Mouse (Mus musculus) limb, embryonic 14.5 days (tissue): ENCODE measurements around the gene Arhgef11. TPM values are rescaled to one million over a fixed set of nuclear protein-coding genes. Genes with fewer than 3 reads are reported as not detected.
"Not testable (repeated sequence)": the region's sequence is repeated elsewhere in the genome, so short reads cannot be mapped to it uniquely, and the experiment has no call there.

ENCODE experiments used
- ATAC-seq: fragments of 200-750 bp; cut with Nextera tagmentation; 2 replicates; pipeline ENCODE4 v1.8.0; 2017; ENCODE audit warnings: low read depth, moderate number of reproducible peaks, moderate TSS enrichment; ENCODE audit not compliant: low FRiP score
- DNase-seq: peaks from one replicate; pipeline ENCODE4 v3.0.0-alpha.2; 2015; ENCODE audit warnings: low spot score
- H3K27ac ChIP-seq: fragments of 300-500 bp; sonication (generic); replicated peaks from 2 replicates; pipeline ENCODE4 v1.5.1; 2014; ENCODE audit warnings: low read depth, mild to moderate bottlenecking, low read length, moderate library complexity, mixed read lengths
- H3K27me3 ChIP-seq: fragments of 300-500 bp; sonication (generic); 2 replicates; pipeline ENCODE4 v1.6.1; 2014; ENCODE audit warnings: low read length, mixed read lengths; ENCODE audit not compliant: control insufficient read depth, insufficient read depth
- H3K36me3 ChIP-seq: fragments of 300-500 bp; sonication (generic); 2 replicates; pipeline ENCODE4 v1.6.1; 2014; ENCODE audit warnings: mild to moderate bottlenecking, low read length, moderate library complexity, mixed read lengths; ENCODE audit not compliant: control insufficient read depth, insufficient read depth
- H3K4me1 ChIP-seq: fragments of 300-500 bp; sonication (generic); 2 replicates; pipeline ENCODE4 v1.6.1; 2014; ENCODE audit warnings: antibody characterized with exemption, low read length, mixed read lengths; ENCODE audit not compliant: control insufficient read depth, insufficient read depth
- H3K4me2 ChIP-seq: fragments of 300-500 bp; sonication (generic); replicated peaks from 2 replicates; pipeline ENCODE4 v1.6.1; 2014; ENCODE audit warnings: low read depth, mild to moderate bottlenecking, low read length, moderate library complexity; ENCODE audit not compliant: severe bottlenecking
- H3K4me3 ChIP-seq: fragments of 300-500 bp; sonication (generic); replicated peaks from 2 replicates; pipeline ENCODE4 v1.5.1; 2014; ENCODE audit warnings: low read length
- H3K9ac ChIP-seq: fragments of 300-500 bp; sonication (generic); 2 replicates; pipeline ENCODE4 v1.6.1; 2014; ENCODE audit warnings: mild to moderate bottlenecking, low read depth, low read length, moderate library complexity; ENCODE audit not compliant: severe bottlenecking
- H3K9me3 ChIP-seq: fragments of 300-500 bp; sonication (generic); 2 replicates; pipeline ENCODE4 v1.6.1; 2016; ENCODE audit warnings: low read length; ENCODE audit not compliant: control insufficient read depth
- POLR2A ChIP-seq: fragments of 200-500 bp; IDR thresholded peaks from 2 replicates; pipeline ENCODE4 v1.8.0; 2012; ENCODE audit warnings: inconsistent platforms, mild to moderate bottlenecking, moderate library complexity, borderline replicate concordance; ENCODE audit not compliant: insufficient read depth, insufficient read length; ENCODE audit errors: extremely low read depth
- WGBS: fragments of 180-500 bp; shearing (Covaris S2); extraction: QIAGEN DNeasy Blood & Tissue Kit; methylation state at CpG from one replicate; pipeline ENCODE4 v1.1.7; 2014; 5-methylcytosine and 5-hydroxymethylcytosine counted together
- polyA plus RNA-seq, 2 experiments: library from polyadenylated mRNA; depleted of rRNA in 1 of 2; stranded (reverse) in 1 of 2; unstranded in 1 of 2; fragments of >200 nt; fragmentation: Nextera tagmentation in 1 of 2; extraction: Ambion mirVana in 1 of 2; gene quantifications; 2 replicates each; pipeline versions ENCODE4 v1.2.1 to v1.2.3; 2012 to 2014

The Arhgef11 gene
- polyA plus RNA-seq (2012; rRNA removed) = 28.2 and 36.4 TPM in 2 replicates
- polyA plus RNA-seq (2014; fragmentation: Nextera tagmentation; extraction: Ambion mirVana) = 16.1 and 19.0 TPM in 2 replicates

DNA sequence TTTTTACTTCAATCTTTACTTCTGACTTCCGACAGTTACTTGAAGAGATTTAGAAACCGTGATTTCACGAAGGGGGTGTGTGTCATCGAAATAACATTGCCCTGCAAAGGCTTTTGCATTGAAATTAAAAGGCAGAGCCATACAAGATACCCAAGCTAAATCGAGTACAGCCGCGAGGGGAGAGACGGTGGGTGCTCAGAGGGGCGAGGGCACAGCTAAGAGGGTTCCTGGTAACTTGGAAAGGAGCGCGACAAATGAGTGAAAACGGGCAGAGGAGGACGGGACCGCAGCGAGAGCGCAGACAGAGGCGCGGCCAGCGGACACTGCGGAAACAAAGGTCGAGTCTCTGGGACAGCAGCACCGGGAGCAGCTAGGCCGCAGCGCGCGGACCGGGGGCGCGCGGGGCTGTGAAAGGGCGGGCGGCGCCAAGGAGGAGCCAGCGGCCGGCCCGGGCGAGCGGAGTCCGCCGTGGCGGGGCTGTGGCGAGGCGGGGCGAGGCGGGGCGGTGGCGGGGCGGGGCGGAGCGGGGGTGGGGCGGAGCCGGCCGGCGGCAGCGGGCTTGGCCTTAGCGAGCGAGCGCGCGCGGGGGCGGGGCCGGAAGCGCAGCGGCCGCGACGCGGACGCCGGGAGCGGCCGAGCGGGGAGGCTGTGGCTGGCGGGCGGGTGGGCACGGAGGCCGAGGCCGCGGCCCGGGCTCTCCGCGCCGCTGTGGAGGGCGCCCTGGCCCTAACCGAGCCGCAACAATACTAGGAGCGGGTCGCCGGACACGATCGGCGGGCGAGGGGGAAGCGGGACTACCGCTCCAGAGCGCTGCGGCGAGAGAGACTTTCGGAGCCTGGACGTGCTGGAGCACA is at the start of gene Arhgef11:
Arhgef11 (plus strand) TSS at position 603 of the 854 bp plus-strand sequence.
- 2% methylated on average over 52 of the region's 101 CpGs for WGBS
- Histone ChIP-seq H3K27ac (peak within 1 kb of the TSS; percentile 93), H3K36me3 (no peaks in the 10 kb centered on the region), H3K4me2 (peak within 1 kb of the TSS; percentile 94), H3K4me1 (peaks cover 34% of the 10 kb centered on the region), H3K9ac (peak within 1 kb of the TSS; percentile 90), H3K27me3 (no peaks in the 10 kb centered on the region), H3K4me3 (peak within 1 kb of the TSS; percentile 81), H3K9me3 (no peaks in the 10 kb centered on the region)
- DNase-seq (peak; percentile 79), ATAC-seq (peak; percentile 93)
- TF ChIP-seq POLR2A = peak; percentile 94; the same call in 1 of the 2 replicates

DNA sequence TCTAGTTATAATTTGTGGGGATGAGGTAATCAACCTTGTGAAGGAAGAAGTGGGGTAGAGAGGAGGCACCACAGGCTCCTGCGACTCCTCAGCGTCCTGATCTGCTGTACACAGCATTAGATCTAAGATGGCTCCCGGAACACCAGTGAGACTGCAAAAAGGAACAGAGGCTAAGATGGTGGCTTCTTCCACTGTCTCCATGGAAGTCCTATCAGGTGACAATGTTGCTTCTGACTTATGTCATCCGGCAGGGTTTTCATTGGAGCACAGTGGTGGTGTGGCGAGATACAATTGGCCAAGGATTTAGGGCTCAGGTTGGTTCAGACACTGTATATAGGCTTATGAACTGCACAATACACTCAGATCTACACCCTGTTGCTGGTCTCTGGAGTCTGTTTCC is 48.7 kb upstream of the Arhgef11 start:
- no peak for DNase-seq
- H3K9ac ChIP-seq = no peak overlapping the region
- no peaks in the 10 kb centered on the region for H3K27me3 ChIP-seq
- no peak overlapping the region for H3K27ac ChIP-seq
- H3K4me3 ChIP-seq = no peak overlapping the region
- WGBS = 94% methylated on average over 5 of the region's 5 CpGs
- no peaks in the 10 kb centered on the region for H3K36me3 ChIP-seq
- no peak for ATAC-seq
- H3K9me3 ChIP-seq = no peaks in the 10 kb centered on the region
- H3K4me1 ChIP-seq = no peaks in the 10 kb centered on the region
- TF ChIP-seq POLR2A = no peak
- no peak overlapping the region for H3K4me2 ChIP-seq

DNA sequence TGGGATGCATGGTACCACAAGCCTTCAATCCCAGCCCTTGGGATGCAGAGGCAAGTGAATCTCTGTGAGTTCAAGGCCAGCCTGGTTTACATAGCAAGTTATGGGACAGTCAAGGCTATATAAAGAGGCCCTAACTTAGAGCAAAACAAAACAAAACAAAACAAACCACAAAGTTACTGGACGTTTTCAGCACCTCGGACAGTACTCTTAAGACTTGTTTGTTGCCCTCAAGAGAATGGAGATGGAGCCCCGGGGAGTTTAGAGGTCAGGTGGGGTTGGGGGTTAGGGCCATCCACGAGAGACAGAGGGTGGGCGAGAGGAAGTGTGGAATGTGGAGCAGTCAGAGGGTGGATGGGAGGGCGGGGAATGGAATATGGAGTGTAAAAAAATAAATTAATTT is 41.6 kb upstream of the Arhgef11 start:
- no peak for TF ChIP-seq POLR2A
- DNase-seq (peak; percentile 23), ATAC-seq (no peak)

DNA sequence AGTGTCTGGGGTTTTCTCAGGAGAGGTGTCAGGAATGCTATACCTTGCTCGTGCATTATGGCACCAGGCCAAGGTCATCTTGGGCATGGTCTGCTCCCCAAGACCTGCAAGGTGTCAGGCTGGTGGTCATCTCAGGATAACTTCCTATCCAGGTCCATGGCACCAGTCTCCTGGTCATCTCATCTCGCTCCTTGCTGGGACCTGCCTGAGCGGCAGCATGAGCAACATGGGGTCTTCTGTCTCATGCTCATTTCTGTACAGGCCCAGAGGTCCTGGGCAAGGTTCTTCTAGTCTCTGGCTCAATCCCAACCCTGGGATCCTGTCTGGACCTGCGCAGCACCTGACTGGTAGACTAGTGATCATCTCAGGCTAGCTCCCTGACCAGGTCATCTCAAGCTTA is 35.1 kb upstream of the Arhgef11 start:
- no peak overlapping the region for H3K9ac ChIP-seq
- 92% methylated on average over 4 of the region's 4 CpGs for WGBS
- no peak for TF ChIP-seq POLR2A
- no peak overlapping the region for H3K4me3 ChIP-seq
- H3K4me1 ChIP-seq = no peaks in the 10 kb centered on the region; the same call in 1 of the 2 replicates
- H3K9me3 ChIP-seq = no peaks in the 10 kb centered on the region
- no peaks in the 10 kb centered on the region for H3K36me3 ChIP-seq
- DNase-seq (no peak), ATAC-seq (no peak)
- H3K4me2 ChIP-seq = no peak overlapping the region
- no peaks in the 10 kb centered on the region for H3K27me3 ChIP-seq
- H3K27ac ChIP-seq = no peak overlapping the region

More for the DNA sequence above, 41.6 kb upstream of the Arhgef11 start:
- no peak overlapping the region for H3K9ac ChIP-seq
- WGBS = 29% methylated on average over 6 of the region's 6 CpGs
- no peak overlapping the region for H3K27ac ChIP-seq
- H3K27me3 ChIP-seq = no peaks in the 10 kb centered on the region
- H3K9me3 ChIP-seq = no peaks in the 10 kb centered on the region
- H3K36me3 ChIP-seq = no peaks in the 10 kb centered on the region
- H3K4me1 ChIP-seq = no peaks in the 10 kb centered on the region
- no peak overlapping the region for H3K4me3 ChIP-seq
- no peak overlapping the region for H3K4me2 ChIP-seq

DNA sequence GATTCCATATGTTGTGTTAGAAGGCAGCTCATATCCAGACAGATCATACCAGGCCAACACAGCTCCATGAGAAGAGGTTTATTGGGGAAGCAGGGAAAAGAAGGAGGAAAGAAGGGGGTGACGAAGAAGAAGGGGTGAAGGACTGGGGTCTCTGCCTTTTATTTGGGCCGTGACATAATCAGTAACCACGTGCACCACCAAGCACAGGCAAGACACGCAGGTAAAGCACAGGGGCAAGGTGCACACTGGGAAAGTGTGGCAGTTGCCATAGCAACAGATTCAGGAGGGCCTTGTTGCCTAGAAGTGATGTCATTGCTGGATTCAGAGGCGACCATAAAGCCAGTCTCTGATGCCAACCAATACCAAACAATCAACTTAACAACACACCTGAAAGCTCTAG is 23.6 kb upstream of the Arhgef11 start:
- no peak for ATAC-seq
- WGBS = 70% methylated on average over 5 of the region's 5 CpGs
- DNase-seq = no peak
- H3K27me3 ChIP-seq = no peaks in the 10 kb centered on the region
- no peak for TF ChIP-seq POLR2A
- H3K36me3 ChIP-seq = no peaks in the 10 kb centered on the region
- no peak overlapping the region for H3K4me2 ChIP-seq
- H3K4me1 ChIP-seq = no peaks in the 10 kb centered on the region
- no peak overlapping the region for H3K27ac ChIP-seq
- no peaks in the 10 kb centered on the region for H3K9me3 ChIP-seq
- H3K4me3 ChIP-seq = no peak overlapping the region
- H3K9ac ChIP-seq = no peak overlapping the region

DNA sequence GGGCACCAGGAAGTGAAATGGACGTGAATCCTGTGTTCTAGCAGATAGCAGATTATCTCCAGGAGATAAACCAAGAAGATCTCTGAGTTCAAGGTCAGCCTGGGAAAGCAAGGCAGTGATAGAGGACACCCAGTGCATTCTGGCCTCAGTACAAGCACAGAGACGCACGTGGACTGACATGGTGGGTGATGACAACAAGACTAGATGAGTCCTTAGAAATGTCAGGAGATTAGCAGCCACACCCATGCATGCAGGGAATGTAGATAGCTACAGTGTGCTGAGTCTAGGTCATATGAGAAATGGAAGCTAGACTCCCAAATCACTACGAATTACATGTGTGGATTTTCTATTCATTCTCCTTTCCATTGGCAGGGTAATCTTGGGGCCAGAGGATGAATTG is 22.0 kb upstream of the Arhgef11 start:
- not testable (repeated sequence) for DNase-seq, H3K27ac ChIP-seq, H3K36me3 ChIP-seq, H3K4me2 ChIP-seq, H3K4me3 ChIP-seq, H3K9ac ChIP-seq, H3K4me1 ChIP-seq, H3K27me3 ChIP-seq, H3K9me3 ChIP-seq, ATAC-seq
- WGBS = 72% methylated on average over 4 of the region's 4 CpGs

DNA sequence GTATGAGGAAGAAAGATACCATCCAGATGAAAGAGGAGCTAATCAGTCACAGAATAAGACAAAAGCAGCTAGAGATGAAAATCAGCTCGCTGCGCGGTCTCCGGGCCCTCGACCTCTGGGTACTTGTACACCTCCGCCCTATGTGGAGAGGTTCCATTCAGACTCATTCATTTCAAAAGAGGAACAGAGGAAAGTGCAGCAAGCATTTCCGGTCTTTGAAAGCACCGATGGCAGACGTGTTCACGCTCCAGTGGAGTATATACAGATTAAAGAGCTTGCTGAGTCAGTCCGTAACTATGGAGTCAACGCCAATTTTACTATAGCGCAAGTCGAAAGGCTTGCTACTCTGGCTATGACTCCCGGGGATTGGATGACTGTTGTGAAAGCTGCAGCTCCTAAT is 16.3 kb upstream of the Arhgef11 start:
- H3K9ac ChIP-seq, H3K36me3 ChIP-seq, H3K4me3 ChIP-seq, DNase-seq, H3K4me2 ChIP-seq, H3K27me3 ChIP-seq, ATAC-seq, H3K4me1 ChIP-seq, H3K27ac ChIP-seq: not testable (repeated sequence)
- peaks cover 14% of the 10 kb centered on the region; the same call in 1 of the 2 replicates for H3K9me3 ChIP-seq
- 93% methylated on average over 15 of the region's 15 CpGs for WGBS
